Mouse (Mus musculus) lung, postnatal 36 days (tissue): ENCODE measurements around the gene Eri2.
A peak's percentile ranks its signal among the peaks of the same experiment; 100 is the strongest.

ENCODE experiments used
- DNase-seq: peaks from one replicate; pipeline ENCODE4 v3.0.0; 2022; ENCODE audit warnings: mixed read lengths

Eri2 gene

DNA sequence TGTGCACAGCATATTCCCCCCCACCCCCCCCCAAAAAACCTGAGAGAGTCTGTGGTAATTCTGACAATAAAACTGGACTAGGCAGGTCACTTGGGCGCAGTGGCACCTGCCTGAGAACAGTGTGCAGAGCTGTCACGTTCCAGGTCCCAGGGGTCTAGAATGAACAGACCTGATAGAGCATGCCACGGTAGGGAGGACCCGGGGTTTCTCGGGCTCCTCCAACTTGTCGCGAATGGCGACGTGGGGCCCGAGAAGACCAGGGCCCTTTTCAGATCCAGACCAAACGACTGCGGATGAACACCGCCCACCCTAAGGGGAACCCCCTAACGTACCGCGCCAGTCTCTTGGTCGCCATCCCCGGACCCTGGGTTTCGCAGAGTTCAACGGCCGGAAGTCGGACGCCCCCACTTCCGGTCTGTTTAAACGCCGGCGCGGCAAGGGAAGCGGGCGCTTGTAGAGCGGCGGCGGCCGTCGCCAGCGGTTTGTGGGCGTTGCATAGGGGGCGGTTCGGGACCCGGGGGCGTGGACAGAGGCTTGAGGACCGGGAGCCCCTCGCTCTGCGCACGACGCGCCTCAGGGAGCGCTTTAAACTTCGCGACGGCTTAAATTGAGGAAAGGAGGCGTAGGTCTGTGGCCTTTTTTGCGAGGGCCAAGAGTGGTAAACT, at the start of gene Eri2, which contains the start of gene Rexo5:
Eri2 (minus strand) TSS at position 473 of the 665 bp plus-strand sequence.
Rexo5 (plus strand) TSS at position 421 of the 665 bp plus-strand sequence.
- DNase-seq = peak; percentile 91

DNA sequence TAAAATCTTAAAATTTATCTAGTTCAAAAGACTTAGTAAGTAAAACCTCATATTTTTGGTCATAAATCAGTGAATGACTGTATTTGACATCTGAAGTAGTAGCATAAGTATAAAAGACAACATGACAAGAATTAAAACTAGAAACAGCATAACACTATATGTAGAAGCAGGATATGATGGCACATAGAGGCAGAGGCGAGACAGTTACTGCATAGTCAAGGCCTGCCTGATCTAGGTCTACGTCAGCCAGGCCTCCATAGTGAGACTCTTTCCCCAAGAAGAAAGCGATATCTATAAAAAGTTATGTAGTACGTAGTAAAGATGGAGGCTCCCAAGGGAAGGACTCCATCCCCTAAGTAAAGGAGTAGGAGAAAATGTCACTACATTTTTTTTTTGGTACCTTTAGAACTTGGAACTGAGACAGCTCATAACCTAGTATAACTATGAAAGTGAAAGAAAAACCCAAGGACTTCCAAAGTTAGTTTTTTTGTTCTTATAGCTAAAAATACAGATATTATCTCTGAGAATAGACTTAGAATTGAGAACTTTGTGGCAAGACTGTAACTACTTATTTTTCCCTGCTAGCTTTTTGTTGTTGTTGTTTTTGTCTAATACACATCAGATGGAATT, 48.1 kb upstream of the Eri2 start:
- DNase-seq = no peak

DNA sequence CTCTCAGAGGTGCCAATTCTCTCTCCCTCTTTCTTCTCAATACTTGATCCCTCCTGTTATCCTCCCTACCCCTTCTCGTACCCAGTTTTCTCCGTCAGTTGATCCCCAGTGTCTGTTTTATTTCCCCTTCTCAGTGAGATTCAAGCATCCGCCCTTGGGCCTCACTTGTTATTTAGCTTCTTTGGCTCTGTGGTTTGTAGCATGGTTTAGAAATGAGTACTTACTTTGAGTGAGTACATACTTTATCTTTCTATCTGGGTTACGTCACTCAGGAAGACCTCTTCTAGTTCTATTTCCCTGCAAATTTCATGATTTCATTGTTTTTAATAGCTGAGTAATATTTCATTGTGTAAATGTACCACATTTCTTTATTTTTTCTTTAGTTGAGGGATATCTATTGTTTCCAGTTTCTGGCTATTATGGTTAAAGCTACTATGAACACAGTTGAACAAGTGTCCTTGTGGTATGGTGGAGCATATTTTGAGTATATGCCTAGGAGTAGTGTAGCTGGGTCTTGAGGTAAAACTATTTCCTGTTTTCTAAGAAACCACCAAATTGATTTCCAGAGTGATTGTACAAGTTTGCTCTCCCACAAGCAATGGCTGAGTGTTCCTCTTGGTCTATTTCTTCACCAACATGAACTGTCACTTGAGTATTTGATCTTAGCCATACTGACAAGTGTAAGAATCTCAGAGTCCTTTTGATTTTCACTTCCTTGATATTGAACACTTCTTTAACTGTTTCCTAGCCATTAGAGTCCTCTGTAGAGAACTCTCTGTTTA, 42.3 kb upstream of the Eri2 start:
- DNase-seq = no peak

DNA sequence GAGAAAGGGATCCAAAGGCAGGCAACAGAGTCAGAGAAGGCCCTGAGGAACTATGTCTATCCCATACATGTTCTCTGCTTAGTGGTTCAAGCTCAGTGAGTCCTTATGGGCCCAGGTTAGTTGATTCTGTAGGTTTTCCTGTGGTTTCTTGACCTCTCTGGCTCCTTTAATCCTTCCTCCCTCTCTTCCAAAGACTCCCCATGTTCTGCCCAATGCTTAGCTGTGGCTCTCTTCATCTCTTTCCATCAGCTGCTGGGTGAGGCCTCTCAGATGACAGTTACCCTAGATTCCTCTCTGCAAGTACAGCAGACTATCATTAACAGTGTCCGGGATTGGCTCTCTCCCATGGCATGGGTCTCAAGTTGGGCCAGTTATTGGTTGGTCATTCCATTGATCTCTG, 41.5 kb upstream of the Eri2 start:
- no peak for DNase-seq

DNA sequence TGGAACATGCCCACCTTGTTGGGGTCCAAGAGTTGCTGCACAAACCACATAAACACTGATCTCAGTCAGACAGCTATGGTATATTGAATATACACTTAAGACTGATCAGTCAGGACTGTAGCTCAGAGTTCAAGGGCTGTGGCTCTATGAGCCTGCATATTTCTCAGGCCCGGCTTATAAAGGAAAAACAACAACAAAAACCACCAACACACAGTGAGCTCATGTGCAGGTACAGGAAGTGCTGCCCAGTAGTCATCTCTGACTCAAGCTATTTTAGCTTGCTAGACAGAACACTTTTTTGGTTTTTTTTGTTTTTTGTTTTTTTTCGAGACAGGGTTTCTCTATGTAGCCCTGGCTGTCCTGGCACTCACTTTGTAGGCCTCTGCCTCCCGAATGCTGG, 14.9 kb upstream of the Eri2 start:
- no peak for DNase-seq

DNA sequence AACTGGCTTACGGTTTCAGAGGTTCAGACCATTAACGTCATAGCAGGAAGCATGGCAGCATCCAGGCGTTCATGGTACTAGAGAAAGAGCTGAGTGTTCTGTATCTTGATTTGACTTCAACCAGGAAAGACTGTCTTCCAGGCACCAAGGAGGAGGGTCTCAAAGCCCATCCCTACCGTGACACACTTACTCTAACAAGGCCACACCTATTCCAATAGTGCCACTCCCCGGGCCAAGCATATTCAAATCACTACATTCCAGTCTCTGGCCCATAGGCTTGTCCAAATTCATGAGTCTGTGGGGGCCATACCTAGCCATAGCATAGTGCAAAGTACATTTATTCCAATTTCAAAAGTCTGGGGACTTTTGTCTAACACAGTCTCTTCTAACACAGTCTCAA, 13.5 kb upstream of the Eri2 start:
- no peak for DNase-seq

DNA sequence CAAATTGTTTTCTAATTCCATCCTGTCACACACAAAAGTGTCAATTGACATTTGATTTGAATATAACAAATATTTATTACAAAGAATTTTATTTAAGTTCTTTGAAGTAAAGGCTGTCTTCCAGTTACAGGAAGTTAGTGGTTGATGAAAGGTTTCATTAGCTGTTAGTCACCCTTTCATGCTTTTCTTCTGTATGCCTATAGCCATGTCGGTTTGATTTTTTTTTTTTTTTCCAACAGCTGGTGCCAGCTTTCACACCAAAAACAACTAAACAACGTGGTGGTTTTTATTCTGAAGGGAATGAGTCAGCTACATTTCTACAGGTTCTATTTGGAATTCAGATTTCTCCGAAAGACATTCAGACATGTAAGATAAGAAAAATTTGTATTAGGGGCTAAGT, 7.1 kb upstream of the Eri2 start:
- no peak for DNase-seq

DNA sequence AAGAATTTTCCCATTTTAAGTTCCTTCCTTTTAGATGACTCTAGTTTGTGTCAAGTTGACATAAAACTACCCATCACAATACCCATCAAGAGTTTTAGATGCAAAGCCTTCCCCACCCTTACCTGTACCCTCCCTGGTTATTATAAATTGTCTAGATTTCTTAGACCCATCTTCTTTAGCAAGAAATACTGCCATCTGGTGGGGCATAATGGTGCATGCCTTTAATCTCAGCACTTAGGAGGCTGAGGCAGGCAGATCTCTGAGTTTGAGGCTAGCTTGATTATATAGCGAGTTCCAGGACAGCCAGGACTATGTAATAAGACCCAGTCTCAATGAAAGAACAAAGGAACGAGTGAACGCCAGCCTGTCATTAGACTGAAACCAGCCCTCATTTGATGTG, 6.6 kb upstream of the Eri2 start:
- no peak for DNase-seq

DNA sequence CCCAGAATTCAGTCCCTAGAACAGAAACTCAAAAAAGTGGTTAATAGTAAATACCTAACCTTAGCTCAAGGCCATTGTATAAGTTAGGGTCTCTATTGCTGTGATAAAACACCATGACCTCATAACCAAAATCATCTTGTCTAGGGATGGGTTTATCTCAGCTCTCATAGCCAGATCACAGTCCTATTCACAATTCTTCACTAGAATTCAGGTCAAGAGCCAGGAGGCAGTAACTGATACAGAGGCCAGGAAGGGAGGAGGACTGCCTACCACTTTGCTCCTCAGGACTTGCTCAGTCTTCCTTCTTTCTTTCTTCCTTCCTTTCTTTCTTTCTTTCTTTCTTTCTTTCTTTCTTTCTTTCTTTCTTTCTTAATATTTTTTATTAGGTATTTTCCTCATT, 1.5 kb upstream of the Eri2 start:
- DNase-seq = no peak

DNA sequence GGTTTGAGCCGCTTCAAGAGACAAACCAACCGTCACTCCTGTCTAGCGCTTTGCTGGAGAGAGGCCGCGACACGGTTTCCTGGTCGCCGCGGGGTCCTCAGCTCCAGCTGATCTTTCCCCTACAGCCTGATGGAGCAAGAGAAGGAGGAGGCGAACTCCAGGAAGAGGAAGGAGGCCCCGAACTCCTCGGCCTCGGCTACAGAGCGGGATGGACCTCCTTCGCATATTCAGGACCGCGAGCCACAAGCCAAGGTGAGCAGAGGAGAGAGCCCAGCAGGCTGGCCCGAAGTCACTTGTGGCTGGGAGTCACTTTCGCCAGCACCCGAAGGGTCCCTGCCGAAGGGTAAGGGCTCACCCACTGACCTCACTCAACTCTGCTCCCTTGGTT, 387 bp upstream of the Eri2 start:
- DNase-seq = peak; percentile 22

DNA sequence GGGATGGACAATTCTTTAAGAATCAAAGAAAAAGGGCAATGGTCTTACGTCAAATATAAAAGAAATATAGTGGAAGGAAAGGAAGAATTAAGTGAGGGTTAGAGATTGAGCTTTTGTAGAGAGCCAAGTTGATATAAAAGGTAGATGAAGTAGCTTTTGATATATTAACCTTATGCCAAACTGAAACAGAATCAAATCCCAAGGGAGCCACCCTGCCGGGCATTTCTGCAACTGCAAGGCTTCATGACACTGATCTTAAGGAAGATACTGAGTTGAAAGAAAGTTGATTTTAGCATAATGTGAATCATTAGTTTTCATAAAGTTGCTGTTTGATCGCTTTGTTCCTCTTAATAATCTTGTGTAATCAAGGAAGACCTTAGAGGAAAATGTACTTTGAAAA, 4.8 kb downstream of the Eri2 start:
- no peak for DNase-seq

DNA sequence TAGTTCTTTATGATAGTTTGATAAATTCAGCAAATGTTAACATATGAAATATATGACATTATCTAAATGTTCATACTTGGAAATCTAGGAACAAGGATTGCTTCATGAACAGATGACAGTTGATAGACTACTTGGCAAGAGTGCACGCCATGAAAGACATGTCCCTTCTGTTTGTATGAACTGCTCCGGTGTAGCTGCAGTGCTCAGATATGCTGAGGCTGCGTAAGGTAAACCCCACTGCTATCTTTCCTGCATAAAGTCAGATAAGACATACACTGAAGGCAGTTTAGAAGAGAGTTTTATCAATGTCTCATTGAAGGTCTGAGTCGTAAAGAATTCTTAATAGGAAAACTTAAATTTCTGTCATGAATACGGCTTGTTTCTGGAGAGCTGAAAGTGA, 8.9 kb downstream of the Eri2 start:
- no peak for DNase-seq

DNA sequence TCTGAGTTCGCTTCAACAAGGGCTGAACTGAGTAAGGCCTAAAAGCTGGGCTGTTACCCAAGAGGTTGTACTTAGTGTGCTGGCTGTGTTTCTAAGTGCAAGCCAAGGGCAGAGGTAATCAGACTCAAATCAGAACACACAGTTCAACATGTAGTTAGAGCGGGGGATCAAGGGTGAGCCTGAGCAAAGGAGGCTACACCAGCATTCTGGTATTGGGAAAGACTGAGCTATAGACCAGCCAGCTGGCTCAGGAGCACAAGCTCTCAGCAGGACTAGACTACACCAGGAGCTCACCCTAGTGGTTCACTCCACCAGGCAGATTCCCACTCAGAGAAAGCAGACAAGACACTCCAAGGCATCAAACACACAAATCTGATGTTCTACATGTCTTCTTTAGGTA, 10.4 kb downstream of the Eri2 start:
- DNase-seq = peak; percentile 18

DNA sequence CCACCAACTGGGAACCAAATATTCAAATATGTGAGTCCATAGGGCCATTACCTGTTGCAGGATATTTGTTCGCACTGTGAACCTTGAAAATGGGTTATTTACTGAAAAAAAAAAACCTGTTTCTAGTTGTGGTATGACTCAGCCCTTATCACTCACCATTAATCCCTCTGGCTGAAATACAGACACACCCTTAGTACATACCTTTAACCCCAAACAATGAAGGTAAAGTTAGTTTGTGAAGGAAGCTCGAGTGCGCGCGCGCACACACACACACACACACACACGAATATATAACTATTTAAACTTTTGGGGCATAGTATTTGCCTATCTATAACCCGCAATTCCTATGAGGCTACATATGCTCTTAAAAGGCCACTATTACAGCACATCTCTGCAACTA, 24.0 kb downstream of the Eri2 start:
- no peak for DNase-seq

DNA sequence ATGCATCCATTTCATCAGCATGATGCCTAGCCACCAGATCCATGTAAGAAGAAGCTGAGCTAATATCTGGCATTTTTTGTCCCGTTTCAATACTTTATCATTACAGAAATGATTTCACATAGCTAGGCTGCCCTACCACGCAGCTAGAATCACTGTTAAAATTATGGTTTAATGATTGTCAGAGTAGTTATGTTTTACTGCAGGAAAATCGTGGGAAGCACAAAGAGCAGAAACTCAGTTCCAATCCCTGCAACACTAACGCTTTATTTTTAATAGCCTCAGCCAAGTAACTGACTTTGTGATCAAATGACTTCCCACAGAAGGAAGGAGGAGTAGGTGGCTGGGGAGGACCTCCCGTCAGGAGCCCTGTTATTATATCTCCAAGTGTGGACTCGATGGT, 26.9 kb downstream of the Eri2 start:
- no peak for DNase-seq

DNA sequence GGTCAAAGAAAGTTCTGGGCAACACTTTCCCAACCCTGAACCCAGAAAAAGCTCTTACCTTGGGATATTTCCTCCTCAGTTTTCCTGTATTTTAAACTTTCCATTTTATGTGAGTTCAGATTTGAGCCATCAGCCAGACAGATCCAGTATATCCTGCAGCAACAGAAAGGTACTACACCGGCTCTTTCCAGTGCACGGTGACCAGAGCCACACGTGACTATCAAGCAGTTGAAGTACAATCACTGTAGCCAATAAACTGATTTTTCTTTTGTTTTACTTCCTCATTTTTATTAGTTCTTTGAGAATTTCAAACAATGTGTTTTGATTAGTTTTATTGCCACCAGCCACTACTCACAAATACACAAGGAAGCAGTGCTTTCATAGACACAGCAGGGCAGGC, 29.5 kb downstream of the Eri2 start:
- no peak for DNase-seq

DNA sequence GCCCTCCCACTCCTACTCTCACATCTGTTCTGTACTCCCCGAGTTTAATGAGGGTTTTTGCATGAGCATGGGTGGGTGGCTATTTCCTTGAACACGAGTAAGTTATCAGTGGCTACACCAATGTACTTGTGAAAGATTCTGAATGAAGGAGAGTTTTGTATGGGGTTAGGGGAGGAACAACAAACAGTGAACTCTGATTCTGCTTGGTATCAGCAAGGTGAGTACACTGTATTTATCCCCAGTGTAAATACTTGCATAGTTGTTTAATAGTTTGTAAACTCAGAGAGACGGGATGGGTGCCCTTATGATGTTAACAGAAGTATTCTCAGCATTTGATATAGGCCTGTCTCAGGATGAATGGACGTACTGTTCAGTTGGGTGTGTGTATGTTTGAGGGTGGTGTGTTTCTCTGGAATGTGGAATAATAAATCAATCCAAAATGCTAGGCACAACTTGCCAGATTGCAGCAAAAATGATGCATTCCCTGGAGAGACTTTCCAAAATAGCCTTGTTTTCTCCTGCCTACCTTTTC, 31.6 kb downstream of the Eri2 start:
- DNase-seq = no peak

DNA sequence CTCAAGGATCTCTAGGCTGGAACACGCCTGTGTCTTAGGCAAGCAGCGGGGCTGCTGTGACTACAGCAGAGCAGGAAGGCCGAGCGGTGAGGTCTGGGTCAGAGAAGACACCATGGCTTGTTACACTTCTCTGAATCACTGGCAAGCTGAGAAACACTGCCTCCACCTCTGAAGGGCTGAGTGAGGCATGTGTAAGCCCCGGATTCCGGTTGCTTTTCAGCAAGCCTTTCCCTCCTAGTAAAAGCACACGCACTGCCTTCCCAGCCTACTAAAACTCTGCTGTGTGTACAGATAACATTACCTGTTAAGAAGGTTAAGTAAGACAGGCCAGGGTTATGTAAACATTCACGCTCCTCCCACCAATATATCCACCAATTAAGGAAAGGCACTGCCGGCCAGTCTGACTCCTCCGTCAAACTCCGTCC, 33.3 kb downstream of the Eri2 start, which contains the start of gene Acsm3:
Acsm3 (plus strand) TSS at position 397 of the 425 bp plus-strand sequence.
- DNase-seq = peak; percentile 4

DNA sequence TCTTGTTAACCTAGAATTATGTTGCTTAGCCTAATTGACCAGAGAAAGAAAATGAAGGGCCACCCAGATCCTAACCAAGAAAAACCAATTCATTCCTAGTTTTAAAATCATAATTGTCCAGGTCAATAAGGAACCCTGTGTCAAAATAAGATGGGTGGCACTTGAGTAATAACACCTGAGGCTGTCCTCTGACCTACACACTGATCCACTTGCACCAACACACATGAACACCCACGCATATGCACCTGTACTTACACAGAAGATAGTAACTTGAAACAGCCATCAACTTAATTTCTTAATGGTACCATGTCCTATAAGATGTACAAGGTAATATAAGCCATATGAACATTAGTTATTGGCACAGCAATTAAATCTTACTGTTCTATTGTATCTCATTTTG, 40.2 kb downstream of the Eri2 start:
- no peak for DNase-seq

DNA sequence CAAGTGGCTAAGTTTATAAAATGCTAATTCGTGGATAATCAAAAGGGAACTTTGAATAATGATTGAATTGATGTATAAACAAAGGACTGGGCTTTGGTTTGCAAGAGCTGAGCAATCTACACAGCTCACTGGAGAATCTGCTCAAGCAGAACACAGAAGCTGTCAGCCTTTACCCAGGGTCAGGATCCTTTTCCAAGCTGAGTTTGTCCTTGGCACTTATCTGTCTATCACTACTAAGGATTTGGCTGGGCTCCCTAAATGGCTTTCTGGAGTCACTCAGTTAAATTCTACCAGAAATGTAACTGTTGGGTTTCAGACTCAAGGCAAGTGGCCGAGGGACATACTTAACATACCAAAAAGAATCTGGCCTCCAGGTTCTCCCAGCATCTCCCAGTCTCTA, 43.9 kb downstream of the Eri2 start:
- DNase-seq = no peak

DNA sequence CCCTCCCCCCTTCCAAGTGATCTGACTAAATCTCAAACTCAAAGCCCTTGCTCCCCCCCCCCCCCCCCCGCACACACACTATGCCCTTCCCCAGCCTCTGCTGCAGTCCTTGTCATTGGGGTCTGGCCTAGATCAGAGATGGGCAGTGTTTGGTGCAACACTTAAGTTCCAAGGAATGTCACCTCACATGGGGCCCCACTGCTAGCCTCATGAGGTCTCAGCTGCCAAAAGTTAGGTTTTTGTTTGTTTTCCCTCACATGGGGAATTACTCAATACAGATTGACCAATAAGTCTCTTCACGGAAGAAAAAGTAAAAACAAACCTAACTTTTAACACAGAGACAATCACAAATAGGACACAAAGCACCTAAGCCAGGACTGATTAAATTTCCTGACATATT, 45.1 kb downstream of the Eri2 start:
- DNase-seq = no peak

DNA sequence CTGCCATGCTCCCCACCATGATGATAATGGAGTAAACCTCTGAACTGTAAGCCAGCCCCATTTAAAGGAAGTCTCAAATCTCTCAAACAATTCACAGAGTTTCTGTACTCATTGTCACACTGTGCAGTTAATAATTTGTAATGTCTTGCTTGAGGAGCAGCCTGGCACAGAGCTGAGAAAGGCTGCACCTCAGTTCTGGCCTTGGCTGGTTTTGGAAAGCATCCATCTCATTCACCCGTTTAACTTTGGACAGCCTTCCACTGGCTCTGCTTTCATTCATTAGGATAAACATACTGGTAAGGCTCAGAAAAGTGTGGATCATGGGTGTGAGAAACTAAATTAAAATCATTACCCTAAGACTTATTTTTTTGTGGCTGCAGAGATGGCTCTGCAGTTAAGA, 48.0 kb downstream of the Eri2 start:
- no peak for DNase-seq

DNA sequence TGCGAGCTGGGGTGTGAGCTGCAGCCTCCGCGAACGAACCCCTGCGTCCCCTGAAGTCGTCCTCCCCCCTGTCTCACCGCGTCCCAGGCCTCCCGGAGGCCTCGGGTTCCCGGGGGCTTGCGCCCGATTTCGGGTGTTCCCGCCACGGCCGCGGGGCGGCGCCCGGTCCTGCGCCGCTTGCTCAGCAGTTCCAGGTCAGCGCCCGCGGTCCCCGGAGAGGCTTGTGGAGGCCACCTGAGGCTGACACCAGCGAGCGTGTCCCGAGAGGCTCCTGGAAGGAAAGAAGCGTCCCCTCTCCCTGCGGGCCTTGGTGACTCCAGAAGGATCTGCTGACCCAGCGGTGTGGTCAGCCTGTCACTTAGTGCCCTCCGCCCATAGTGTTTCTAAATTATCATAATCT, 49.5 kb downstream of the Eri2 start:
- DNase-seq = no peak
